Comparison of ENCODE assay signal across 21 mouse cellular contexts in genomic region chr15:84620028-84620427, GRCm38 (mm10). TPM values are rescaled to one million over a fixed set of nuclear protein-coding genes. Genes with fewer than 3 reads are reported as not detected.
A peak's percentile ranks its signal among the peaks of the same experiment; 100 is the strongest.
DNase-seq lines count a peak whose midpoint lies in the region; ATAC-seq and TF ChIP-seq lines count a peak whose summit lies in the region.
"Had no signal": no experiment of that assay in that cellular context is flagged by ENCODE, and none has a peak within 500 bp of the region (broad histone marks: within the 10 kb centered on the region; RNA-seq: fewer than 3 reads in every experiment).

No protein-coding gene starts in this region.

- no peaks in the 10 kb centered on the region for H3K36me3 ChIP-seq in forebrain, embryonic 13.5 days (ENCODE audit: poor library complexity, severe bottlenecking)
- H3K36me3 ChIP-seq in forebrain, embryonic 14.5 days (ENCODE audit: control insufficient read depth, insufficient read depth, low read length) = no peaks in the 10 kb centered on the region
- H3K36me3 ChIP-seq in hindbrain, embryonic 15.5 days = no peaks in the 10 kb centered on the region
- H3K36me3 ChIP-seq in hindbrain, embryonic 11.5 days (ENCODE audit: control insufficient read depth, insufficient read depth, low read length) = no peaks in the 10 kb centered on the region
- H3K36me3 ChIP-seq in forebrain, postnatal 0 days (ENCODE audit: insufficient read depth) = no peaks in the 10 kb centered on the region
- no peaks in the 10 kb centered on the region for H3K36me3 ChIP-seq in thymus, adult 2 months (ENCODE audit: control insufficient read depth, insufficient read depth, low read length)
- H3K36me3 ChIP-seq: embryonic facial prominence, embryonic 15.5 days; heart, embryonic 12.5 days; hindbrain, embryonic 10.5 days had no signal

- no peak for DNase-seq in forebrain, embryonic 14.5 days (ENCODE audit: low spot score)
- no peak for DNase-seq in hindbrain, embryonic 11.5 days (ENCODE audit: low spot score)
- DNase-seq in Muller cell, postnatal 12 days (ENCODE audit: inconsistent ontology term) = peak; percentile 63
- DNase-seq in forebrain, postnatal 0 days = no peak
- DNase-seq in thymus, adult 2 months = no peak
- DNase-seq: adrenal gland, postnatal 25 days; cerebellum, adult 2 months; embryo, embryonic 11 days; gastrocnemius, adult 2 months; gastrocnemius, postnatal 25 days had no signal

- H3K9me3 ChIP-seq in forebrain, embryonic 13.5 days (replicated peaks) = no peaks in the 10 kb centered on the region
- H3K9me3 ChIP-seq in forebrain, embryonic 14.5 days (replicated peaks; ENCODE audit: control insufficient read depth, low read length) = no peaks in the 10 kb centered on the region
- no peaks in the 10 kb centered on the region for H3K9me3 ChIP-seq in hindbrain, embryonic 15.5 days
- H3K9me3 ChIP-seq in hindbrain, embryonic 11.5 days (ENCODE audit: control insufficient read depth, low read length) = no peaks in the 10 kb centered on the region
- H3K9me3 ChIP-seq in forebrain, postnatal 0 days (ENCODE audit: low read length) = no peaks in the 10 kb centered on the region
- H3K9me3 ChIP-seq: embryonic facial prominence, embryonic 15.5 days; heart, embryonic 12.5 days had no signal

- TF ChIP-seq CTCF in forebrain, postnatal 0 days (IDR thresholded peaks at IDR 0.05; ENCODE audit: low read depth) = no peak
- TF ChIP-seq CTCF in thymus, adult 2 months (IDR thresholded peaks at IDR 0.05; ENCODE audit: borderline replicate concordance, control insufficient read depth, extremely low read depth, insufficient read depth, low read length, poor library complexity) = no peak

- no peak for TF ChIP-seq POLR2A in thymus, adult 2 months (IDR thresholded peaks at IDR 0.05; ENCODE audit: control insufficient read depth, extremely low read depth, insufficient read depth, low read length, poor library complexity)

- no peak overlapping the region for H3K4me3 ChIP-seq in forebrain, embryonic 13.5 days
- no peak overlapping the region for H3K4me3 ChIP-seq in forebrain, embryonic 14.5 days (ENCODE audit: low read depth, low read length)
- H3K4me3 ChIP-seq in hindbrain, embryonic 15.5 days = no peak overlapping the region
- no peak overlapping the region for H3K4me3 ChIP-seq in hindbrain, embryonic 11.5 days (ENCODE audit: low read depth, low read length)
- no peak overlapping the region for H3K4me3 ChIP-seq in forebrain, postnatal 0 days (ENCODE audit: low read depth, low read length)
- no peak overlapping the region for H3K4me3 ChIP-seq in thymus, adult 2 months (ENCODE audit: control insufficient read depth, insufficient read depth, low read length)
- H3K4me3 ChIP-seq: embryonic facial prominence, embryonic 15.5 days; erythroblast, embryonic 14.5 days; gastrocnemius, adult 2 months; heart, embryonic 12.5 days; hindbrain, embryonic 10.5 days had no signal

- no peak overlapping the region for H3K4me2 ChIP-seq in forebrain, embryonic 13.5 days
- H3K4me2 ChIP-seq in forebrain, embryonic 14.5 days (ENCODE audit: low read length) = no peak overlapping the region
- H3K4me2 ChIP-seq in hindbrain, embryonic 15.5 days = no peak overlapping the region
- no peak overlapping the region for H3K4me2 ChIP-seq in hindbrain, embryonic 11.5 days (replicated peaks; ENCODE audit: low read depth, low read length)
- no peak overlapping the region for H3K4me2 ChIP-seq in forebrain, postnatal 0 days (ENCODE audit: low read depth)
- H3K4me2 ChIP-seq: embryonic facial prominence, embryonic 15.5 days; heart, embryonic 12.5 days had no signal

- H3K9ac ChIP-seq in forebrain, embryonic 13.5 days = no peak overlapping the region
- no peak overlapping the region for H3K9ac ChIP-seq in forebrain, embryonic 14.5 days (ENCODE audit: low read length)
- H3K9ac ChIP-seq in hindbrain, embryonic 15.5 days = no peak overlapping the region
- H3K9ac ChIP-seq in hindbrain, embryonic 11.5 days (ENCODE audit: low read depth, low read length) = no peak overlapping the region
- no peak overlapping the region for H3K9ac ChIP-seq in forebrain, postnatal 0 days
- H3K9ac ChIP-seq: embryonic facial prominence, embryonic 15.5 days; heart, embryonic 12.5 days had no signal

- no peak for ATAC-seq in forebrain, embryonic 13.5 days
- ATAC-seq in forebrain, embryonic 14.5 days = no peak
- ATAC-seq in hindbrain, embryonic 15.5 days (ENCODE audit: low FRiP score, low read depth) = 0 out of 2 replicates have a peak, but pooled peaks have one; percentile 2
- no peak for ATAC-seq in hindbrain, embryonic 11.5 days (ENCODE audit: low FRiP score)
- peak; percentile 30; the same call in 1 of the 2 replicates for ATAC-seq in forebrain, postnatal 0 days
- ATAC-seq: activated CD4-positive, CD25-positive, alpha-beta regulatory T cell, adult 4 months; inflammation-experienced regulatory T-cells, adult 6 months; intestine, postnatal 0 days; Patski had no signal

- H3K27ac ChIP-seq in forebrain, embryonic 13.5 days = 0 out of 2 replicates have a peak overlapping the region, but pooled peaks have one; percentile 31
- no peak overlapping the region for H3K27ac ChIP-seq in forebrain, embryonic 14.5 days (ENCODE audit: low read depth, low read length)
- H3K27ac ChIP-seq in hindbrain, embryonic 15.5 days (replicated peaks) = 0 out of 2 replicates have a peak overlapping the region, but pooled peaks have one; percentile 17
- H3K27ac ChIP-seq in hindbrain, embryonic 11.5 days (ENCODE audit: low read depth, low read length) = no peak overlapping the region
- H3K27ac ChIP-seq in forebrain, postnatal 0 days (ENCODE audit: low read depth, low read length) = no peak overlapping the region
- no peak overlapping the region for H3K27ac ChIP-seq in thymus, adult 2 months (ENCODE audit: control insufficient read depth, insufficient read depth, low read length)
- H3K27ac ChIP-seq: embryonic facial prominence, embryonic 15.5 days; gastrocnemius, adult 2 months had no signal

- H3K27me3 ChIP-seq in forebrain, embryonic 13.5 days = peaks cover 10% of the 10 kb centered on the region; the same call in 1 of the 2 replicates
- H3K27me3 ChIP-seq in forebrain, embryonic 14.5 days (replicated peaks; ENCODE audit: control insufficient read depth, insufficient read depth, low read length) = no peaks in the 10 kb centered on the region
- peaks cover 9% of the 10 kb centered on the region for H3K27me3 ChIP-seq in hindbrain, embryonic 15.5 days
- peaks cover 2% of the 10 kb centered on the region; the same call in 1 of the 2 replicates for H3K27me3 ChIP-seq in hindbrain, embryonic 11.5 days (ENCODE audit: control insufficient read depth, insufficient read depth, low read length)
- no peaks in the 10 kb centered on the region for H3K27me3 ChIP-seq in forebrain, postnatal 0 days (ENCODE audit: insufficient read depth, low read length)
- no peaks in the 10 kb centered on the region for H3K27me3 ChIP-seq in thymus, adult 2 months (ENCODE audit: control insufficient read depth, insufficient read depth, low read length)

- peaks cover 48% of the 10 kb centered on the region for H3K4me1 ChIP-seq in forebrain, embryonic 13.5 days
- peaks cover 20% of the 10 kb centered on the region for H3K4me1 ChIP-seq in forebrain, embryonic 14.5 days (ENCODE audit: control insufficient read depth, insufficient read depth, low read length)
- H3K4me1 ChIP-seq in hindbrain, embryonic 15.5 days (replicated peaks) = peaks cover 32% of the 10 kb centered on the region
- peaks cover 12% of the 10 kb centered on the region for H3K4me1 ChIP-seq in hindbrain, embryonic 11.5 days (replicated peaks; ENCODE audit: control insufficient read depth, insufficient read depth, low read length)
- H3K4me1 ChIP-seq in forebrain, postnatal 0 days (ENCODE audit: insufficient read depth) = peaks cover 9% of the 10 kb centered on the region
- H3K4me1 ChIP-seq in thymus, adult 2 months (replicated peaks; ENCODE audit: control insufficient read depth, insufficient read depth, low read length) = peaks cover 12% of the 10 kb centered on the region

- 42% methylated on average over 3 of the region's 3 CpGs for WGBS in forebrain, embryonic 13.5 days
- 26% methylated on average over 3 of the region's 3 CpGs for WGBS in forebrain, embryonic 14.5 days
- WGBS in hindbrain, embryonic 15.5 days = 37% methylated on average over 3 of the region's 3 CpGs
- 76% methylated on average over 3 of the region's 3 CpGs for WGBS in hindbrain, embryonic 11.5 days
- WGBS in forebrain, postnatal 0 days = 40% methylated on average over 3 of the region's 3 CpGs
- WGBS in thymus, adult 2 months = 90% methylated on average over 3 of the region's 3 CpGs

RNA-seq across cellular contexts. Expression of gene Prr5, which starts 49.4 kb away (rescaled TPM):
- polyA plus RNA-seq in forebrain, embryonic 13.5 days (2015; fragmentation: Nextera tagmentation; extraction: Ambion mirVana) = 7.0 and 8.0 TPM in 2 replicates
- 9.0 and 10.5 TPM in 2 replicates for polyA plus RNA-seq in forebrain, embryonic 14.5 days (2014; fragmentation: Nextera tagmentation; extraction: Ambion mirVana)
- polyA plus RNA-seq in hindbrain, embryonic 15.5 days (2015; fragmentation: Nextera tagmentation; extraction: Ambion mirVana) = 27.1 and 31.3 TPM in 2 replicates
- 12.1 and 13.9 TPM in 2 replicates for polyA plus RNA-seq in hindbrain, embryonic 11.5 days (2014; fragmentation: Nextera tagmentation; extraction: Ambion mirVana)
- 8.6 and 17.2 TPM in 2 replicates for total RNA-seq in forebrain, postnatal 0 days (2014; rRNA removed)
- 17.8 and 28.2 TPM in 2 replicates for polyA plus RNA-seq in forebrain, postnatal 0 days (2015; fragmentation: Nextera tagmentation; extraction: Ambion mirVana)
- 9.0 and 10.3 TPM in 2 replicates for polyA plus RNA-seq in thymus, adult 2 months (2012; rRNA removed)
- total RNA-seq: MEL had no signal
- polyA plus RNA-seq: activated CD4-positive, CD25-positive, alpha-beta regulatory T cell, adult 4 months had no signal

Comparison
In these comparisons a context has a peak if more than half of its experiments do, and no peak if none do; other contexts are left out.
1. ATAC-seq: peak in hindbrain, embryonic 15.5 days (single experiment) and forebrain, postnatal 0 days (single experiment); none in forebrain, embryonic 13.5 days (single experiment), forebrain, embryonic 14.5 days (single experiment) and hindbrain, embryonic 11.5 days (single experiment).
2. H3K27ac ChIP-seq: peak in forebrain, embryonic 13.5 days (single experiment) and hindbrain, embryonic 15.5 days (single experiment); none in forebrain, embryonic 14.5 days (single experiment), hindbrain, embryonic 11.5 days (single experiment), forebrain, postnatal 0 days (single experiment) and thymus, adult 2 months (single experiment).